ENCODE assay signal across 9 mouse cellular contexts in the genomic region with DNA sequence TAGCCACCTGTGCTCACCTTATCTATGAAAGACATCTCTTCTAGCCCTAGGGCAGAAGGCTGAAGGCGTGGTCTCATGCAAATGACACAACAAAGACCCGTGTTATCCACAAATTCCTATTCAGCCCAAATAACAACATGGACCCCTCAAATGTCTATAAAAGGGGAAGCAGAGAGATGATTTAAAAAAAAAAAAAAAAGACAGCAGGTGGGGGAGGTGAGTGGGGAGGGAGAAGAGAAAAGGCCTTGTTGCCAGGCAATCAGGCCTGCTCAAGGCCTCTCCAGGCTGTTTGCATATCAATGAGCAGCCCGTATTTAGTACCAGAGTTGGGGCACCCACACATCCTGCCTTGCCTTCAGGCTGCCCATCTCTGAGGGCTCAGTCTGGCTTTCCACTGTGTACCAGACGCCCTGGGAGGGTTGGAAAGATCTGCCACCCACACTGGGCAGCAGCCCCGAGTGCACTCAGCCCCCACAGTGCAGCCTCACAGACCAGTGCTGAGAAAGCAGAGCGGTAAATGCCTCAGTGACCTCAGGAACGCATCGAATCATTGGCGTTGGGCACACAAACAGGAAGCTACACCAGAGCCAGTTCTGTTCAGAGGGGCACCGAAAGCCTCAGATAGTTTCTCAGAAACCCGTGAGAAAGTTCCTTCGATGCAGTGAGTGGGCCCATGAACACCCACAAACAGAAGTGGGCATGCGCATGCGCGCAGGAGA.
A peak's percentile ranks its signal among the peaks of the same experiment; 100 is the strongest.
DNase-seq lines count a peak whose midpoint lies in the region; ATAC-seq and TF ChIP-seq lines count a peak whose summit lies in the region.
"Had no signal": no experiment of that assay in that cellular context is flagged by ENCODE, and none has a peak within 500 bp of the region (broad histone marks: within the 10 kb centered on the region; RNA-seq: fewer than 3 reads in every experiment).

No protein-coding gene starts in this region.

- WGBS in lung, postnatal 0 days, result 69% methylated on average over 15 of the region's 15 CpGs

- no peak overlapping the region for H3K4me2 ChIP-seq in lung, postnatal 0 days (replicated peaks; ENCODE audit: low read depth, low read length)
- H3K4me2 ChIP-seq: liver, embryonic 15.5 days had no signal

- H3K9ac ChIP-seq in lung, postnatal 0 days (replicated peaks; ENCODE audit: low read depth), result no peak overlapping the region
- H3K9ac ChIP-seq: liver, embryonic 15.5 days had no signal

- ATAC-seq in lung, postnatal 0 days, result no peak

- peak; percentile 27 for DNase-seq in ovary, postnatal 36 days (ENCODE audit: low spot score)
- no peak for DNase-seq in ovary, postnatal 10 days (ENCODE audit: low spot score)
- peak; percentile 45 for DNase-seq in frontal cortex, postnatal 10 days (ENCODE audit: low spot score in 2 of 2)
- DNase-seq in left cerebral cortex, postnatal 25 days (ENCODE audit: low spot score in 2 of 2), result peak; percentile 30 to 76
- DNase-seq in right cerebral cortex, postnatal 36 days (ENCODE audit: low spot score in 2 of 2), result peak; percentile 52 to 59
- no peak for DNase-seq in thymus, postnatal 14 days
- no peak for DNase-seq in T-cell, adult 2 months (ENCODE audit: low spot score)
- DNase-seq in lung, postnatal 0 days (ENCODE audit: low spot score), result no peak

- H3K27ac ChIP-seq in lung, postnatal 0 days (ENCODE audit: low read length), result no peak overlapping the region
- H3K27ac ChIP-seq: liver, embryonic 15.5 days had no signal

- H3K4me3 ChIP-seq in lung, postnatal 0 days (ENCODE audit: low read depth, low read length), result no peak overlapping the region
- H3K4me3 ChIP-seq: liver, embryonic 15.5 days had no signal

- peaks cover 23% of the 10 kb centered on the region for H3K4me1 ChIP-seq in lung, postnatal 0 days (ENCODE audit: insufficient read depth, low read depth, low read length)
- H3K4me1 ChIP-seq: liver, embryonic 15.5 days had no signal

- H3K36me3 ChIP-seq in lung, postnatal 0 days (ENCODE audit: insufficient read depth, low read length), result no peaks in the 10 kb centered on the region
- H3K36me3 ChIP-seq: liver, embryonic 15.5 days had no signal

- no peak for TF ChIP-seq EP300 in lung, postnatal 0 days (IDR thresholded peaks at IDR 0.05)

- no peaks in the 10 kb centered on the region for H3K9me3 ChIP-seq in lung, postnatal 0 days (ENCODE audit: low read length)
- H3K9me3 ChIP-seq: liver, embryonic 15.5 days had no signal

- H3K27me3 ChIP-seq in lung, postnatal 0 days (replicated peaks; ENCODE audit: insufficient read depth, low read length), result no peaks in the 10 kb centered on the region
- H3K27me3 ChIP-seq: liver, embryonic 15.5 days had no signal

- intact Hi-C loops in left cerebral cortex, postnatal 25 days (cut with DNase I), result loop anchor here (5.0 kb wide), 1 partner anchor 89 kb away; no protein-coding TSS in a partner anchor

- no peak for TF ChIP-seq CTCF in lung, postnatal 0 days (IDR thresholded peaks at IDR 0.05)

Comparison
In these comparisons a context has a peak if more than half of its experiments do, and no peak if none do; other contexts are left out.
1. DNase-seq: peak in ovary, postnatal 36 days (single experiment), frontal cortex, postnatal 10 days (2 of 2), left cerebral cortex, postnatal 25 days (2 of 2) and right cerebral cortex, postnatal 36 days (2 of 2); none in ovary, postnatal 10 days (single experiment), thymus, postnatal 14 days (single experiment), T-cell, adult 2 months (single experiment) and lung, postnatal 0 days (single experiment).